8 mouse cellular contexts compared by ENCODE assay signal in the genomic region with DNA sequence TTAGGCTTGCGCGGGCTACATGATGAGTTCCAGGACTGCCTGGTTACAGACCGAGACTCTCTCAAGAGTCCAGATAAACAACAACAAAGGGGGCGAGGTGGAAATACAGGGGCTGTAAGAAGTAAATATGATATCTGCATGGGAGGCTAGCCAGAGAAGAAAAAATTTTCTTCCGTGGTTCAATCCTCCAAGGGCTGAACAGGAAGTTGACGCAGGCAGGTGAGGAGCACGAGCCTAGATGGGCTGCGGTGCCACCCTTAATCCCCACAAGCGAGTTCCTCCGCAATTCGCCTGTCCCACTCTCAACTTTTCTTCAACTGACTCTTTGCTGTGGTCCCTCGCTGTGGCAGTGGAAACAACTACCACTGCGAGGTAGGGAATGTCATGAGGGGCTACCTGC. TPM values are rescaled to one million over a fixed set of nuclear protein-coding genes. Genes with fewer than 3 reads are reported as not detected.
DNase-seq lines count a peak whose midpoint lies in the region; ATAC-seq lines count a peak whose summit lies in the region.

No protein-coding gene starts in this region.

- H3K4me3 ChIP-seq in hindbrain, embryonic 12.5 days: peak overlapping the region; percentile 75

- 4% methylated on average over 13 of the region's 13 CpGs for WGBS in hindbrain, embryonic 12.5 days

- peak; percentile 48 for DNase-seq in kidney, postnatal 10 days
- DNase-seq in kidney, adult 18-20 months: no peak
- DNase-seq in brain, adult 2 months (ENCODE audit: low read depth, low spot score): peak; percentile 22
- no peak for DNase-seq in right cerebral cortex, postnatal 36 days (ENCODE audit: low spot score in 2 of 2)
- no peak for DNase-seq in Muller cell, postnatal 12 days (ENCODE audit: inconsistent ontology term)
- DNase-seq in gastrocnemius, postnatal 10 days: no peak

- peaks cover 6% of the 10 kb centered on the region for H3K4me1 ChIP-seq in hindbrain, embryonic 12.5 days

- peak overlapping the region; percentile 73 for H3K4me2 ChIP-seq in hindbrain, embryonic 12.5 days (replicated peaks)

- no peaks in the 10 kb centered on the region for H3K36me3 ChIP-seq in hindbrain, embryonic 12.5 days

- H3K9ac ChIP-seq in hindbrain, embryonic 12.5 days: peak overlapping the region; percentile 79

- no peaks in the 10 kb centered on the region for H3K27me3 ChIP-seq in hindbrain, embryonic 12.5 days

- no peaks in the 10 kb centered on the region for H3K9me3 ChIP-seq in hindbrain, embryonic 12.5 days (replicated peaks)

- H3K27ac ChIP-seq in hindbrain, embryonic 12.5 days: no peak overlapping the region

- ATAC-seq in hindbrain, embryonic 12.5 days (ENCODE audit: low FRiP score): 0 out of 2 replicates have a peak, but pooled peaks have one; percentile 1
- peak; percentile 25 for ATAC-seq in megakaryocyte, adult 5-6 weeks (ENCODE audit: poor library complexity, severe bottlenecking)

RNA-seq across cellular contexts. Expression of a gene that starts 0.6 kb away (rescaled TPM):
- polyA plus RNA-seq in hindbrain, embryonic 12.5 days (2016; fragmentation: Nextera tagmentation; extraction: Ambion mirVana): 16.1 and 19.6 TPM in 2 replicates
- 0.51 and 0.93 TPM in 2 replicates for total RNA-seq in megakaryocyte, adult 5-6 weeks (2015)
- total RNA-seq in megakaryocyte, adult 5-6 weeks (2017): 0.94 and 1.3 TPM in 2 replicates
- 10 to 100 TPM; 10.9 to 16.2 TPM for total RNA-seq in gastrocnemius, postnatal 10 days (2021)

Comparison
In these comparisons a context has a peak if more than half of its experiments do, and no peak if none do; other contexts are left out.
1. DNase-seq: peak in kidney, postnatal 10 days (single experiment) and brain, adult 2 months (single experiment); none in kidney, adult 18-20 months (single experiment), right cerebral cortex, postnatal 36 days (0 of 2), Muller cell, postnatal 12 days (single experiment) and gastrocnemius, postnatal 10 days (single experiment).
2. RNA of a gene that starts 0.6 kb away (total RNA-seq): 10.9 to 16.2 TPM in gastrocnemius, postnatal 10 days; 0.51 to 1.3 TPM in megakaryocyte, adult 5-6 weeks; every median in the first group is over 4 times any median in the second.